Mouse (Mus musculus) cortical plate, adult 2 months (tissue): ENCODE data around the gene Cldn18. TPM values are rescaled to one million over a fixed set of nuclear protein-coding genes. Genes with fewer than 3 reads are reported as not detected.
A peak's percentile ranks its signal among the peaks of the same experiment; 100 is the strongest.

Experiments used
- H3K27ac ChIP-seq: fragments of 200-500 bp; 2 replicates; pipeline ENCODE4 v1.5.1; 2012; ENCODE audit warnings: low read length, control low read depth, inconsistent platforms; ENCODE audit not compliant: insufficient read depth
- H3K4me1 ChIP-seq: fragments of 200-500 bp; 2 replicates; pipeline ENCODE4 v1.6.1; 2011; ENCODE audit warnings: low read length; ENCODE audit not compliant: control insufficient read depth, insufficient read depth
- H3K4me3 ChIP-seq: fragments of 200-500 bp; 2 replicates; pipeline ENCODE4 v1.5.1; 2011; ENCODE audit warnings: mild to moderate bottlenecking, low read length, control low read depth; ENCODE audit not compliant: insufficient read depth
- CTCF ChIP-seq: fragments of 200-500 bp; IDR thresholded peaks from 2 replicates; pipeline ENCODE4 v1.5.1; 2011; ENCODE audit warnings: mild to moderate bottlenecking, control low read depth, low read length; ENCODE audit not compliant: insufficient read depth; ENCODE audit errors: extremely low read depth
- POLR2A ChIP-seq: fragments of 200-500 bp; IDR thresholded peaks from 2 replicates; pipeline ENCODE4 v1.6.1; 2011; ENCODE audit warnings: mild to moderate bottlenecking, low read length, control low read depth; ENCODE audit not compliant: insufficient read depth; ENCODE audit errors: extremely low read depth
- polyA plus RNA-seq: library from polyadenylated mRNA; depleted of rRNA; stranded (reverse); fragments of >200 nt; gene quantifications from 2 replicates; pipeline ENCODE4 v1.2.3, GENCODE M21; 2012

The Cldn18 gene
- polyA plus RNA-seq, 1 experiment = not detected

GRCm38 (mm10) chr9:99685536-99686231 is 31.4 kb downstream of the Cldn18 start:
- Histone ChIP-seq H3K4me3 (no peak overlapping the region), H3K4me1 (0 out of 2 replicates have a peak, but pooled peaks cover 2% of the 10 kb centered on the region), H3K27ac (no peak overlapping the region)
- TF ChIP-seq CTCF = no peak
- TF ChIP-seq POLR2A = no peak

GRCm38 (mm10) chr9:99685061-99685521 is 32.0 kb downstream of the Cldn18 start:
- no peak overlapping the region for H3K27ac ChIP-seq
- TF ChIP-seq POLR2A = no peak
- no peak for TF ChIP-seq CTCF
- H3K4me1 ChIP-seq = 0 out of 2 replicates have a peak, but pooled peaks cover 2% of the 10 kb centered on the region
- no peak overlapping the region for H3K4me3 ChIP-seq

- Histone ChIP-seq H3K4me1 (0 out of 2 replicates have a peak, but pooled peaks cover 2% of the 10 kb centered on the region), H3K4me3 (no peak overlapping the region), H3K27ac (no peak overlapping the region)
- TF ChIP-seq POLR2A = no peak
- no peak for TF ChIP-seq CTCF
These were observed 35.0 kb downstream of the Cldn18 start for GRCm38 (mm10) chr9:99681980-99682570.

DNA sequence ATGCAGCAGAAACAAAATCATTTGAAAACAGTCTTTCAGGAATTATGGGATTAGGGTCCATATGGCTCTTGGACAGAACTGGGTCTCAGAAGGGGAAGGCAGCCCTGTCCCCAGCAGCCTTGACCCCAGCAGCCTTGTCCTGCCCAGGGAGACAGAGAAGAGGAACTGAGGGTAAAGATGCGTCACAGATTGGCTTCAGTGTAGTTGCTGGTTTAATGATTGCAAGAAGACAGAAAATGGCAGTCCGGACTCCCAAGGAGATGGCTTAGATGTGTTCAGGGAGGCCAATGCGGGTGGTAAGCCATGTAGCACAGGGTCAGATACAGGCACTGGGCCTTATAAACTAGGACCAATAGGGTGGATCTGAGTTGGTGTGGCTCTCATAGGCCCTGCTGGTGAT is 41.4 kb downstream of the Cldn18 start:
- H3K4me3 ChIP-seq = no peak overlapping the region
- no peak for TF ChIP-seq POLR2A
- no peak for TF ChIP-seq CTCF
- H3K4me1 ChIP-seq = no peaks in the 10 kb centered on the region
- H3K27ac ChIP-seq = no peak overlapping the region

GRCm38 (mm10) chr9:99671603-99672002 is 45.5 kb downstream of the Cldn18 start:
- Histone ChIP-seq H3K4me1 (no peaks in the 10 kb centered on the region), H3K27ac (no peak overlapping the region), H3K4me3 (no peak overlapping the region)
- TF ChIP-seq POLR2A = no peak
- TF ChIP-seq CTCF = peak; percentile 44

- Histone ChIP-seq H3K4me1 (no peaks in the 10 kb centered on the region), H3K4me3 (no peak overlapping the region), H3K27ac (no peak overlapping the region)
- TF ChIP-seq CTCF = no peak
- no peak for TF ChIP-seq POLR2A
These were observed 49.5 kb downstream of the Cldn18 start for GRCm38 (mm10) chr9:99667596-99667995.

DNA sequence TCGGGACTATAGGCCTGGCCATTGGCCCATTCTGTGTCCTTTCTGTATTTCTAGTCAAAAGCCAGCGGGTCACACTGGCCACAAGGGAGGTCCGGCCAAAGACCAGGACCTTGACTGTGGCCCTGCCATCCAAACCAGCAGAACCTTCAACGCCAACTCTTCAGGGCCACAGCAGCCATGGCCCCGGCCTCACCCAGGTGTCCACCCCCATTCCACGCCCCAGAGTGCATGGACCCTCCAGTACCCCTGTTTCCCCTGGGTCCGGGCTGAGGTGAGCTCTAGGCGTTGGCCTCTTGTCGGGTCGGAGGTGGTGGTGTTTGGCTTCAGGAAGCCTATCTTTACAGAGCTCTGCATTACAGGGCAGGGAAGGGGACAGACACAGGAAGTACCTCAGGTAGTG is 54.2 kb downstream of the Cldn18 start:
- Histone ChIP-seq H3K27ac (no peak overlapping the region), H3K4me1 (no peaks in the 10 kb centered on the region), H3K4me3 (no peak overlapping the region)
- TF ChIP-seq CTCF = no peak
- no peak for TF ChIP-seq POLR2A

DNA sequence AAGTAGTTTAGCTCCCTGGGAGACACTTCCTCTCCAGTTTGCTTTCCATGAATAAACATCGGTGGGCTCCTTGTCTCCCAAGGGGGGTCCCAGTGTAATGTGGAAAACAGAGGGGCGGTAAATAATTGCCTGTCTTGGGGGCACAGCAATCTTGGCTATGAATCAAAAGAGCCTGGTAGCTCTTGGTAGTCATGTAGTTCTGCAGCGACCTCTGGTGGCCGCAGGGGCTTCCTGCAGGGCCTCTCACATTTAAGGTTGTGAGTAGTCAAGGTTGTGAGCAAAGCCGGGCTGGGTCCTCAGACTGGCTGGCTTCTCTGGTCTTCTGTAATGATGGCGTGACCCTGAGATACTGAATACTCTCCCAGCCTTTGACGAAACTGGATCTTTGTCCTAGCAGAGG is 54.7 kb downstream of the Cldn18 start:
- no peak overlapping the region for H3K27ac ChIP-seq
- H3K4me3 ChIP-seq = no peak overlapping the region
- no peaks in the 10 kb centered on the region for H3K4me1 ChIP-seq
- TF ChIP-seq POLR2A (no peak), CTCF (peak; percentile 85)

DNA sequence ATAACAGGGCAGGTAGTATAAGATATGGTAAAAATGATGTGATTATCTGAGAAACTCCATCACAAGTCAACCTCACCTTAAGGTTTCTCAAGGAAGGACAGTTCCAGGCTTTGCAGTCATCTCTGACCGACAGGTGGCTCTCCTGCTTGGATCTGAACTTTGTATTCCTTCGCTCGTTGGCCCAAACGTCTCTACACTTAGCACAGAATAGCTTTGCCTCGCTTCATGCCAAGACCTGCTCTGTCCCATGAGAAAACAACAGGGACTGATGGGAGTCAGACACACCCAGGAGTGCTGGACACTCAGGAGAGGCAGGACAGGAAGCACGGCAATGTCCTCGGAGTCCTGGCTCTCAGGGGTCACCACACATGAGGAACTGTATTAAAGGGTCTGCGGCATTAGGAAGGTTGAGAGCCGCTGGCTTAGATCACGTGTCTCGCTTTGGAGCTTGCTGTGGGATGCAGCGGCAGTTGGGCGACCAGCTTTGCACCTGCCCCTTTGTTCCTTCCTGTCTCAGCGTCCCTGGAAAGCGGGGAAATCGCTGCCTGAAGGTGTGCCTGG is 55.4 kb downstream of the Cldn18 start:
- TF ChIP-seq CTCF (no peak), POLR2A (no peak)
- Histone ChIP-seq H3K27ac (no peak overlapping the region), H3K4me1 (no peaks in the 10 kb centered on the region), H3K4me3 (no peak overlapping the region)

DNA sequence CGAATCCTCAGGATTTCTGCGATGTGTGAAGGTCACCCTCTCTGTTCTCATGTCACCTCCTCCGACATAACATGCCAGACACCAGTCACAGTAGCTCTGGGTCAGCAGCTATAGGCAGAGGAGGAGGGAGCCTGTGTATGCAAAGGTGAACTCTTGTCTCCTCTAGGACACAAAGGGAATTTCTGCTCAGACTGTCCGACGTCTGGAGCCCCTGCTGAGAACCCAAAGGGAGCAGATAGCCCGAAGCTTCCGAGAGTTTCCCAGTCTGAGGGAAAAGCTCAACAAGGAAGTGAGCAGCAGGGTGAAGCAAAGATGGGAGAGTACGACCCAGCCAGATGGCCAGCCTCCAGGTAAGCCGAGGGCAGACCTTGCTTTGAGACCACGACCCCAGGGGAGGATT is 56.3 kb downstream of the Cldn18 start:
- H3K4me1 ChIP-seq = no peaks in the 10 kb centered on the region
- no peak overlapping the region for H3K4me3 ChIP-seq
- no peak for TF ChIP-seq POLR2A
- TF ChIP-seq CTCF = no peak
- no peak overlapping the region for H3K27ac ChIP-seq
